In genomic region chr16:77885060-77885679, GRCm38 (mm10) we compare ENCODE assay signal across 15 mouse cellular contexts.
DNase-seq lines count a peak whose midpoint lies in the region; ATAC-seq and TF ChIP-seq lines count a peak whose summit lies in the region.
"Had no signal": no experiment of that assay in that cellular context is flagged by ENCODE, and none has a peak within 500 bp of the region (broad histone marks: within the 10 kb centered on the region; RNA-seq: fewer than 3 reads in every experiment).

No protein-coding gene starts in this region.

- peak overlapping the region; percentile 19; the same call in 1 of the 2 replicates for H3K9ac ChIP-seq in forebrain, embryonic 16.5 days (replicated peaks; ENCODE audit: low read depth, low read length)
- H3K9ac ChIP-seq in midbrain, embryonic 12.5 days (replicated peaks): 0 out of 2 replicates have a peak overlapping the region, but pooled peaks have one; percentile 20
- H3K9ac ChIP-seq: neural tube, embryonic 12.5 days had no signal

- no peaks in the 10 kb centered on the region for H3K27me3 ChIP-seq in forebrain, embryonic 16.5 days (replicated peaks; ENCODE audit: control insufficient read depth, insufficient read depth, low read length)
- H3K27me3 ChIP-seq in midbrain, embryonic 12.5 days: no peaks in the 10 kb centered on the region
- H3K27me3 ChIP-seq: neural tube, embryonic 12.5 days had no signal

- H3K27ac ChIP-seq in forebrain, embryonic 16.5 days (ENCODE audit: low read length): peak overlapping the region; percentile 61
- peak overlapping the region; percentile 78 for H3K27ac ChIP-seq in midbrain, embryonic 12.5 days (replicated peaks)
- H3K27ac ChIP-seq: neural tube, embryonic 12.5 days had no signal

- no peak overlapping the region for H3K4me3 ChIP-seq in forebrain, embryonic 16.5 days (replicated peaks; ENCODE audit: low read length)
- H3K4me3 ChIP-seq in midbrain, embryonic 12.5 days: no peak overlapping the region
- H3K4me3 ChIP-seq in lung, adult 2 months (replicated peaks; ENCODE audit: extremely low read depth, low read depth, low read length): no peak overlapping the region
- H3K4me3 ChIP-seq: neural tube, embryonic 12.5 days had no signal

- DNase-seq in cerebellum, postnatal 10 days: peak; percentile 56 to 57
- DNase-seq in cerebellum, postnatal 36 days: no peak
- peak; percentile 9 for DNase-seq in embryo, embryonic 10.5 days (ENCODE audit: low spot score)
- no peak for DNase-seq in adrenal gland, adult 2 months
- no peak for DNase-seq in lung, adult 2 months
- DNase-seq: cerebellum, postnatal 25 days; gastrocnemius, postnatal 10 days; heart, postnatal 10 days; kidney, postnatal 10 days; thymus, postnatal 36 days had no signal

- WGBS in forebrain, embryonic 16.5 days: 33% methylated on average over 15 of the region's 15 CpGs
- 22% methylated on average over 15 of the region's 15 CpGs for WGBS in midbrain, embryonic 12.5 days
- WGBS in lung, adult 2 months: 83% methylated on average over 15 of the region's 15 CpGs

- H3K4me2 ChIP-seq in forebrain, embryonic 16.5 days (ENCODE audit: low read length): peak overlapping the region; percentile 27
- peak overlapping the region; percentile 27 for H3K4me2 ChIP-seq in midbrain, embryonic 12.5 days (replicated peaks)
- H3K4me2 ChIP-seq: neural tube, embryonic 12.5 days had no signal

- ATAC-seq in forebrain, embryonic 16.5 days: peak; percentile 75
- peak; percentile 92 for ATAC-seq in midbrain, embryonic 12.5 days (ENCODE audit: low FRiP score, low read depth)
- ATAC-seq in erythroblast, adult 5-6 weeks (replicated peaks; ENCODE audit: low FRiP score, poor library complexity, severe bottlenecking): no peak

- TF ChIP-seq CTCF in lung, adult 2 months (IDR thresholded peaks at IDR 0.05; ENCODE audit: insufficient read depth, low read length): no peak

- TF ChIP-seq POLR2A in lung, adult 2 months (IDR thresholded peaks at IDR 0.05; ENCODE audit: borderline replicate concordance, extremely low read depth, low read depth, low read length): no peak

- no peaks in the 10 kb centered on the region for H3K36me3 ChIP-seq in forebrain, embryonic 16.5 days (ENCODE audit: control insufficient read depth, insufficient read depth)
- H3K36me3 ChIP-seq in midbrain, embryonic 12.5 days: no peaks in the 10 kb centered on the region
- H3K36me3 ChIP-seq: G1E; neural tube, embryonic 12.5 days had no signal

- H3K4me1 ChIP-seq in forebrain, embryonic 16.5 days (replicated peaks; ENCODE audit: control insufficient read depth, insufficient read depth, low read length): peaks cover 7% of the 10 kb centered on the region; the same call in 1 of the 2 replicates
- H3K4me1 ChIP-seq in midbrain, embryonic 12.5 days: peaks cover 8% of the 10 kb centered on the region
- H3K4me1 ChIP-seq in lung, adult 2 months (ENCODE audit: control insufficient read depth, insufficient read depth, low read length): no peaks in the 10 kb centered on the region
- H3K4me1 ChIP-seq: neural tube, embryonic 12.5 days had no signal

- no peaks in the 10 kb centered on the region for H3K9me3 ChIP-seq in forebrain, embryonic 16.5 days (ENCODE audit: control insufficient read depth, low read length)
- no peaks in the 10 kb centered on the region for H3K9me3 ChIP-seq in midbrain, embryonic 12.5 days
- H3K9me3 ChIP-seq: neural tube, embryonic 12.5 days had no signal

Comparison
In these comparisons a context has a peak if more than half of its experiments do, and no peak if none do; other contexts are left out.
1. DNase-seq: peak in cerebellum, postnatal 10 days (2 of 2) and embryo, embryonic 10.5 days (single experiment); none in cerebellum, postnatal 36 days (0 of 2), adrenal gland, adult 2 months (single experiment) and lung, adult 2 months (single experiment).